Mouse (Mus musculus) G1E (cell line): ENCODE results near the gene Simc1.

Source experiments
- CTCF ChIP-seq: IDR thresholded peaks from 2 replicates; pipeline ENCODE4 v1.5.1; 2012; ENCODE audit warnings: low read depth, low read length, inconsistent platforms, mixed read lengths
- GATA1 ChIP-seq: IDR thresholded peaks from 2 replicates; pipeline ENCODE4 v1.6.1; 2012; ENCODE audit warnings: borderline replicate concordance, low read length, inconsistent platforms, mixed read lengths
- POLR2AphosphoS5 ChIP-seq: IDR thresholded peaks from 2 replicates; pipeline ENCODE4 v1.6.1; 2012; ENCODE audit warnings: low read depth, low read length, inconsistent platforms; ENCODE audit not compliant: insufficient replicate concordance
- TAL1 ChIP-seq: conservative IDR thresholded peaks from 2 replicates; pipeline ENCODE4 v1.6.1; 2012; ENCODE audit warnings: low read depth, low read length, inconsistent platforms, mixed read lengths

DNA sequence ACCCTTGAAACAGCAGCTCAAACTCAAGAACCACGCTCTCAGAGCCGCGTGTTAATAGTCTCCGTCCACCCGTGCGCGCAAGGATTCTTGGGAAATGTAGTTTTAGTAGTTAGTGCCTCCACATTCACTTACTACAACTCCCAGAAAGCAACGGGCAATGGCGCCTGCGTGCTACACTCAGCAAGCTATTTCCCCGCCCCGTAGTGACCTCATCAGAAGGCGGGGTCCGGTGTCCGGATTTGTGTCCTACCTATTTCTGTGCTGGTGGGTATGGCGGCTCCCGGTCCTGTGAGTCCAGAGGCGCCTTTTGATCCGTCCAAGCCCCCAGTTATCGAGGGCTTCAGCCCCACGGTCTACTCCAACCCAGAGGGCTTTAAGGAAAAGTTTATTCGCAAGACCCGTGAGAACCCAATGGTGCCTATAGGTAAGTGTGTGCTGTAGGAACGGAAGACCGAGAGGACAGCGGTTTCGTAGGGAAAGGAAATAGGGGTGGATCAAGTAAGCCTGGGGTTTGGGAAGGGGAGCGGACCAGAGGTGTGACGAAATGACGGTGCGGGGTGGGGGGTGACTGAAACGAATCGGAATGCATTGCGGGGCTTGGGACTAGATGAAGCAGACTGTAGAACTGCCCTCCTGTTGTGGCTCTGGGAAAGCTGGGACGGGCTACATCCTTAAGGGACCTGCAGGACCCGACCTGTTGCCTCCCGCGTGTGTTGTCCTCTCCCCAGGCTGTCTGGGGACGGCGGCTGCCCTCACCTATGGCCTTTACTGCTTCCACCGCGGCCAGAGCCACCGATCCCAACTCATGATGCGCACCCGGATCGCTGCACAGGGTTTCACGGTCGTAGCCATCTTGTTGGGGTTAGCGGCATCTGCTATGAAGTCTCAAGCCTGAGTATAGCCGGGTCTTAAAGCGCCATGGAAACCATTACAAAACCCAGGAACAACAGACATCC is 86.7 kb downstream of the Simc1 start, which contains the start of the genes Nop16 and Higd2a:
- TF ChIP-seq POLR2AphosphoS5, result no peak
- no peak for TF ChIP-seq CTCF
- TF ChIP-seq GATA1, result no peak
- TF ChIP-seq TAL1, result no peak
